Mouse (Mus musculus) megakaryocyte, adult 5-6 weeks (primary cell): ENCODE results near the gene Cd96. TPM values are rescaled to one million over a fixed set of nuclear protein-coding genes. Genes with fewer than 3 reads are reported as not detected.
A peak's percentile ranks its signal among the peaks of the same experiment; 100 is the strongest.

Experiments used
- ATAC-seq: 2 replicates; pipeline ENCODE4 v1.8.0; 2016; ENCODE audit warnings: mild to moderate bottlenecking, inconsistent platforms; ENCODE audit not compliant: poor library complexity, severe bottlenecking
- total RNA-seq, 2 experiments: library from RNA; stranded (forward) in 1 of 2; stranded (reverse) in 1 of 2; fragments of 153-499, 151-499 nt in 1 of 2; fragments of 221-1000, 200-1000 nt in 1 of 2; gene quantifications; 2 replicates each; pipeline versions ENCODE4 v1.2.3 to v1.2.4; 2015 to 2017

Cd96 gene
- total RNA-seq, 2 experiments from 2014 or later = 0.54 to 1.2 TPM

DNA sequence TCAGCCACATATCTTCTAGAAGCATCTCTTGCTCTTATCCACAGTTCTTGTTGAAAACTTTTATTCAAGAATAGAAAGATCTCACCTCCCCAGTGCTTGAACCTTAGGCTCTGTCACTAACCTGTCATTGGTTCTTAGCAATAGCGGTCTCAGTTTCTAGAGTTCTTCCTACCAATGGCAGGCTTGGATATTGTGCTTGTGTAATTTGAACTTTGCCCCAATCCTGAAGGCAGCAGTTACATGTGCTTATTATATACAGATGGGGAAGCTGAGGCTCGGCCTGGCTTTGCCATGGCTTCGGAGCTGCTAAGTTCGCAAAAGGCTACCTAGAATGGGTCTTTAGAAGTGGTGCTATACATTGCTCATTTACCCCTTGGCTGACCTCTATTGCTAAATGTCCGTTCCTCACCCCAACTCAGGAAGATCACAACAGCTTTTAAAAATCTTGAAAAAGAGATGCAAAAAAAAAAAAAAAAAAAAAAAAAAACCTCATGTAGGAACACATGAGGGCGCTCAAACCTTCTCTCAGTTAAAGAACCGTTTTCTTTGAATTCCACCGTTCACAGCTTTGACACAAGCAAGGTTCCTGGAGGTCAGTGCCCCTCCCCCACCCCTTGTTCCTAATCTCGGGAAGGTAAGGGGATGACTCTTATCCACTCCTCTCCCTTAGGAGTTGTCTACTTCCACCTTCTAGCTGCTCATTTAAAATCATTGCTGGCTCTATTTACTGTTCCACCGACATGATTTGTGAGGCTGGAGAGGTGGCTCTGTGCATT lies 129.0 kb downstream of the Cd96 start:
- peak; percentile 57 for ATAC-seq

DNA sequence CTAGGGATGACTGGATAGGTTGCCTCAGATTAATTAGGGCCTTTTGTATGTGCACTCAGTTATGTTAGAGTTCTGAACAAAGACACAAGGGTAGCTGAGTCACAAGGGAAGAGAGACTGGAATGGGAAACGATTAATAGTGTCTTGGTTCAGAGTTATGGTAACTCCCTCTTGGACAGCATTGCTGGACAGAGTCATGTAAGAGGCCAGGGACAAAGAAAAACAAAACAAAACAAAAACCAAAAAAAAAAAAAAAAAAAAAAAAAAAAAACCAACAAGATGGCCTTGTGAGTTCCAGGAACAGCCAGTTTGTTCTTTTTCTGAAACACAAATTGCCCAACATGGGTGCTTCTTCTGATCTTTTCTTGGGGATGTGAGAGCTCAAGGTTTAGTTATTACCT lies 133.8 kb downstream of the Cd96 start:
- ATAC-seq = no peak

Other genes with a start within 250 kb of the Cd96 start
- gene Phldb2, start 166.7 kb downstream of the Cd96 start, total RNA-seq (2015) = 0.04 and 0.27 TPM in 2 replicates
- gene Phldb2, start 166.7 kb downstream of the Cd96 start, total RNA-seq (2017) = 0.59 and 1.5 TPM in 2 replicates
- 1.7 and 1.9 TPM in 2 replicates for gene Plcxd2, start 110.0 kb downstream of the Cd96 start, total RNA-seq (2015)
- gene Plcxd2, start 110.0 kb downstream of the Cd96 start, total RNA-seq (2017) = 1.5 and 2.2 TPM in 2 replicates
- gene Gm4737, start 34.8 kb upstream of the Cd96 start, total RNA-seq (2015) = 2.4 and 2.5 TPM in 2 replicates
- gene Gm4737, start 34.8 kb upstream of the Cd96 start, total RNA-seq (2017) = 3.2 and 3.6 TPM in 2 replicates